ENCODE assay signal across 10 mouse cellular contexts in genomic region chr5:73761709-73762108, GRCm38 (mm10).
DNase-seq lines count a peak whose midpoint lies in the region; ATAC-seq and TF ChIP-seq lines count a peak whose summit lies in the region.
"Had no signal": no experiment of that assay in that cellular context is flagged by ENCODE, and none has a peak within 500 bp of the region (broad histone marks: within the 10 kb centered on the region; RNA-seq: fewer than 3 reads in every experiment).

No protein-coding gene starts in this region.

- no peak for TF ChIP-seq POLR2A in ES-Bruce4 (IDR thresholded peaks at IDR 0.05; ENCODE audit: insufficient read depth, low read length)

- no peak overlapping the region for H3K4me3 ChIP-seq in ES-Bruce4 (ENCODE audit: low read depth, low read length)
- no peak overlapping the region for H3K4me3 ChIP-seq in hindbrain, embryonic 14.5 days (replicated peaks; ENCODE audit: low read length)
- H3K4me3 ChIP-seq: megakaryocyte, embryonic 14.5 days had no signal

- peak; percentile 77 for ATAC-seq in hindbrain, embryonic 14.5 days (ENCODE audit: low FRiP score)
- ATAC-seq in CD4-positive, CD25-positive, alpha-beta regulatory T cell, adult 4 months = no peak

- H3K27me3 ChIP-seq in ES-Bruce4 (ENCODE audit: control insufficient read depth, insufficient read depth, low read length, poor library complexity, severe bottlenecking) = no peaks in the 10 kb centered on the region
- H3K27me3 ChIP-seq in hindbrain, embryonic 14.5 days (ENCODE audit: control insufficient read depth, insufficient read depth, low read length) = no peaks in the 10 kb centered on the region
- H3K27me3 ChIP-seq: megakaryocyte, embryonic 14.5 days had no signal

- H3K4me2 ChIP-seq in hindbrain, embryonic 14.5 days (replicated peaks) = no peak overlapping the region

- DNase-seq in cerebellum, adult 8-10 months = peak; percentile 11
- peak; percentile 41 to 57 for DNase-seq in frontal cortex, postnatal 10 days (ENCODE audit: low spot score in 2 of 2)
- DNase-seq in hindbrain, embryonic 14.5 days (ENCODE audit: low spot score) = peak; percentile 74
- peak; percentile 42 to 61 for DNase-seq in layer of hippocampus, postnatal 25 days (ENCODE audit: extremely low spot score in 1 of 2, low spot score in 1 of 2)
- DNase-seq in lung, postnatal 25 days (ENCODE audit: low spot score) = peak; percentile 44
- peak; percentile 75 to 79 for DNase-seq in right cerebral cortex, postnatal 36 days (ENCODE audit: low spot score in 2 of 2)

- no peak for TF ChIP-seq EP300 in ES-Bruce4 (IDR thresholded peaks at IDR 0.05; ENCODE audit: insufficient read depth, low read depth, low read length)

- H3K36me3 ChIP-seq in ES-Bruce4 (ENCODE audit: control insufficient read depth, insufficient read depth, low read length, poor library complexity, severe bottlenecking) = no peaks in the 10 kb centered on the region
- no peaks in the 10 kb centered on the region for H3K36me3 ChIP-seq in hindbrain, embryonic 14.5 days (replicated peaks; ENCODE audit: control insufficient read depth, insufficient read depth)
- H3K36me3 ChIP-seq: G1E had no signal

- 25% methylated on average over 8 of the region's 8 CpGs for WGBS in hindbrain, embryonic 14.5 days

- no peaks in the 10 kb centered on the region for H3K4me1 ChIP-seq in ES-Bruce4 (ENCODE audit: control insufficient read depth, insufficient read depth, low read length)
- no peaks in the 10 kb centered on the region for H3K4me1 ChIP-seq in hindbrain, embryonic 14.5 days (replicated peaks; ENCODE audit: control insufficient read depth, insufficient read depth, low read length)
- H3K4me1 ChIP-seq: megakaryocyte, embryonic 14.5 days had no signal

- no peaks in the 10 kb centered on the region for H3K9me3 ChIP-seq in ES-Bruce4 (replicated peaks; ENCODE audit: control insufficient read depth, insufficient read depth, low read length, poor library complexity, severe bottlenecking)
- no peaks in the 10 kb centered on the region for H3K9me3 ChIP-seq in hindbrain, embryonic 14.5 days (ENCODE audit: control insufficient read depth, low read length)
- H3K9me3 ChIP-seq: G1E; megakaryocyte, embryonic 14.5 days had no signal

- H3K9ac ChIP-seq in ES-Bruce4 (ENCODE audit: low read depth, poor library complexity, severe bottlenecking) = no peak overlapping the region
- H3K9ac ChIP-seq in hindbrain, embryonic 14.5 days = no peak overlapping the region

- no peak overlapping the region for H3K27ac ChIP-seq in ES-Bruce4 (ENCODE audit: insufficient read depth, low read length)
- no peak overlapping the region for H3K27ac ChIP-seq in hindbrain, embryonic 14.5 days

- TF ChIP-seq CTCF in ES-Bruce4 (IDR thresholded peaks at IDR 0.05; ENCODE audit: low read depth, low read length) = peak; percentile 44

Comparison
In these comparisons a context has a peak if more than half of its experiments do, and no peak if none do; other contexts are left out.
1. DNase-seq: peak in every context shown above with its lines; median percentile 77 in right cerebral cortex, postnatal 36 days; 74 in hindbrain, embryonic 14.5 days; 52 in layer of hippocampus, postnatal 25 days; 49 in frontal cortex, postnatal 10 days; 44 in lung, postnatal 25 days; 11 in cerebellum, adult 8-10 months.